ENCODE assay signal across 10 mouse cellular contexts in genomic region chr1:133265114-133265766, GRCm38 (mm10). TPM values are rescaled to one million over a fixed set of nuclear protein-coding genes. Genes with fewer than 3 reads are reported as not detected.
DNase-seq lines count a peak whose midpoint lies in the region; TF ChIP-seq lines count a peak whose summit lies in the region.
"Had no signal": no experiment of that assay in that cellular context is flagged by ENCODE, and none has a peak within 500 bp of the region (broad histone marks: within the 10 kb centered on the region; RNA-seq: fewer than 3 reads in every experiment).

No protein-coding gene starts in this region.

- H3K27me3 ChIP-seq in liver, adult 2 months (ENCODE audit: control insufficient read depth, insufficient read depth, low read length): no peaks in the 10 kb centered on the region
- H3K27me3 ChIP-seq: lung, embryonic 15.5 days had no signal

- H3K27ac ChIP-seq in embryonic fibroblast, embryonic 13.5 days (ENCODE audit: insufficient read depth, low read length): no peak overlapping the region
- H3K27ac ChIP-seq in liver, adult 2 months (replicated peaks; ENCODE audit: insufficient read depth, low read depth, low read length): peak overlapping the region; percentile 71
- H3K27ac ChIP-seq: lung, embryonic 15.5 days had no signal

- peaks cover 31% of the 10 kb centered on the region for H3K36me3 ChIP-seq in liver, adult 2 months (ENCODE audit: control insufficient read depth, insufficient read depth, low read length)
- H3K36me3 ChIP-seq: lung, embryonic 15.5 days had no signal

- H3K9ac ChIP-seq in liver, adult 2 months (ENCODE audit: low read depth, low read length): peak overlapping the region; percentile 35; the same call in 1 of the 2 replicates
- H3K9ac ChIP-seq: lung, embryonic 15.5 days had no signal

- TF ChIP-seq POLR2A in embryonic fibroblast, embryonic 13.5 days (IDR thresholded peaks at IDR 0.05; ENCODE audit: low read depth, low read length): no peak
- TF ChIP-seq POLR2A in liver, adult 2 months (IDR thresholded peaks at IDR 0.05; ENCODE audit: extremely low read depth, insufficient read depth, low read length): no peak

- peak; percentile 39 for DNase-seq in embryo, embryonic 10.5 days (ENCODE audit: low spot score)
- DNase-seq in embryo, embryonic 11 days: no peak
- DNase-seq in A20 (ENCODE audit: low read depth, low spot score): peak; percentile 35
- DNase-seq in liver, adult 2 months (ENCODE audit: extremely low read depth, low read depth, low spot score): peak; percentile 95
- no peak for DNase-seq in cerebellum, postnatal 14 days
- DNase-seq in thymus, postnatal 14 days: no peak
- DNase-seq in cerebellum, adult 18-20 months: no peak
- DNase-seq: cerebellum, adult 11-12 months had no signal

- H3K4me1 ChIP-seq in embryonic fibroblast, embryonic 13.5 days (ENCODE audit: control insufficient read depth, insufficient read depth, low read length): no peaks in the 10 kb centered on the region
- H3K4me1 ChIP-seq in liver, adult 2 months (ENCODE audit: control insufficient read depth, insufficient read depth, low read length): peaks cover 17% of the 10 kb centered on the region

- no peak overlapping the region for H3K4me3 ChIP-seq in embryonic fibroblast, embryonic 13.5 days (ENCODE audit: insufficient read depth, low read length)
- no peak overlapping the region for H3K4me3 ChIP-seq in liver, adult 2 months (ENCODE audit: insufficient read depth, low read depth, low read length)
- H3K4me3 ChIP-seq: lung, embryonic 15.5 days had no signal

- 9% methylated on average over 11 of the region's 11 CpGs for WGBS in liver, adult 2 months

- 0 out of 2 replicates have a peak, but pooled peaks have one; percentile 5 for TF ChIP-seq CTCF in embryonic fibroblast, embryonic 13.5 days (IDR thresholded peaks at IDR 0.05; ENCODE audit: borderline replicate concordance, insufficient read depth, low read length)
- TF ChIP-seq CTCF in liver, adult 2 months (IDR thresholded peaks at IDR 0.05; ENCODE audit: low read depth, low read length): peak; percentile 50

- peaks cover 4% of the 10 kb centered on the region; the same call in 1 of the 2 replicates for H3K79me2 ChIP-seq in liver, adult 2 months (ENCODE audit: control insufficient read depth, insufficient read depth, low read length)

RNA-seq across cellular contexts. Expression of gene Golt1a, which starts 44.4 kb away (rescaled TPM):
- not detected in 2 replicates for polyA plus RNA-seq in embryonic fibroblast, embryonic 13.5 days (2011; ENCODE audit: insufficient read length, low read depth, missing spikeins)
- total RNA-seq in liver, adult 2 months (2014; rRNA removed): 11.4 and 13.0 TPM in 2 replicates
- 16.1 and 21.2 TPM in 2 replicates for polyA plus RNA-seq in liver, adult 2 months (2012; rRNA removed)

RNA-seq across cellular contexts. Expression of gene Kiss1, which starts 56.4 kb away (rescaled TPM):
- polyA plus RNA-seq in embryonic fibroblast, embryonic 13.5 days (2011; ENCODE audit: insufficient read length, low read depth, missing spikeins): not detected in 2 replicates
- total RNA-seq in liver, adult 2 months (2014; rRNA removed): not detected in 2 replicates
- not detected in 2 replicates for polyA plus RNA-seq in liver, adult 2 months (2012; rRNA removed)

Comparison
In these comparisons a context has a peak if more than half of its experiments do, and no peak if none do; other contexts are left out.
1. DNase-seq: peak in embryo, embryonic 10.5 days (single experiment), A20 (single experiment) and liver, adult 2 months (single experiment); none in embryo, embryonic 11 days (single experiment), cerebellum, postnatal 14 days (0 of 2), thymus, postnatal 14 days (single experiment) and cerebellum, adult 18-20 months (0 of 2).
2. RNA of gene Golt1a, which starts 44.4 kb away (polyA plus RNA-seq): 16.1 to 21.2 TPM in liver, adult 2 months; not detected in embryonic fibroblast, embryonic 13.5 days; every median in the first group is over 10 times any median in the second.